Mouse (Mus musculus) hindbrain, embryonic 12.5 days (tissue): Measurements from ENCODE around the gene Rrm1. TPM values are rescaled to one million over a fixed set of nuclear protein-coding genes. Genes with fewer than 3 reads are reported as not detected.
A peak's percentile ranks its signal among the peaks of the same experiment; 100 is the strongest.

Source experiments
- ATAC-seq: fragments of 200-750 bp; cut with Nextera tagmentation; 2 replicates; pipeline ENCODE4 v1.8.0; 2017; ENCODE audit warnings: moderate TSS enrichment; ENCODE audit not compliant: low FRiP score
- H3K27ac ChIP-seq: fragments of 300-500 bp; sonication (generic); 2 replicates; pipeline ENCODE4 v1.5.1; 2016; ENCODE audit warnings: mild to moderate bottlenecking
- H3K27me3 ChIP-seq: fragments of 300-500 bp; sonication (generic); 2 replicates; pipeline ENCODE4 v1.6.1; 2016; ENCODE audit warnings: mild to moderate bottlenecking
- H3K36me3 ChIP-seq: fragments of 300-500 bp; sonication (generic); 2 replicates; pipeline ENCODE4 v1.6.1; 2016; ENCODE audit warnings: mild to moderate bottlenecking
- H3K4me1 ChIP-seq: fragments of 300-500 bp; sonication (generic); 2 replicates; pipeline ENCODE4 v1.6.1; 2016
- H3K4me2 ChIP-seq: fragments of 300-500 bp; sonication (generic); replicated peaks from 2 replicates; pipeline ENCODE4 v1.6.1; 2016; ENCODE audit warnings: mild to moderate bottlenecking
- H3K4me3 ChIP-seq: fragments of 300-500 bp; sonication (generic); 2 replicates; pipeline ENCODE4 v1.5.1; 2016; ENCODE audit warnings: mild to moderate bottlenecking
- H3K9ac ChIP-seq: fragments of 300-500 bp; sonication (generic); 2 replicates; pipeline ENCODE4 v1.6.1; 2016; ENCODE audit warnings: mild to moderate bottlenecking, moderate library complexity
- H3K9me3 ChIP-seq: fragments of 300-500 bp; sonication (generic); replicated peaks from 2 replicates; pipeline ENCODE4 v1.6.1; 2016; ENCODE audit warnings: mild to moderate bottlenecking
- WGBS: fragments of 180-500 bp; shearing (Covaris S2); methylation state at CpG from one replicate; pipeline ENCODE4 v1.1.7; 2016; 5-methylcytosine and 5-hydroxymethylcytosine counted together
- polyA plus RNA-seq: library from polyadenylated mRNA; unstranded; fragments of >200 nt; fragmentation: Nextera tagmentation; extraction: Ambion mirVana; gene quantifications from 2 replicates; pipeline ENCODE4 v1.2.1, GENCODE M21; 2016

Rrm1 gene
- polyA plus RNA-seq, 1 experiment from 2014 or later: 116 TPM

- ATAC-seq: no peak
- Histone ChIP-seq H3K4me3 (no peak overlapping the region), H3K9me3 (no peaks in the 10 kb centered on the region), H3K27me3 (no peaks in the 10 kb centered on the region), H3K9ac (no peak overlapping the region), H3K27ac (no peak overlapping the region), H3K4me2 (no peak overlapping the region), H3K36me3 (no peaks in the 10 kb centered on the region), H3K4me1 (no peaks in the 10 kb centered on the region)
- WGBS: 83% methylated on average over 2 of the region's 2 CpGs
Observed at GRCm38 (mm10) chr7:102434344-102434743, 7.2 kb upstream of the Rrm1 start.

GRCm38 (mm10) chr7:102440822-102441656 lies 456 bp upstream of the Rrm1 start:
- 56% methylated on average over 15 of the region's 15 CpGs for WGBS
- peaks cover 3% of the 10 kb centered on the region; the same call in 1 of the 2 replicates for H3K27me3 ChIP-seq
- peak overlapping the region; percentile 87 for H3K4me3 ChIP-seq
- H3K9ac ChIP-seq: no peak overlapping the region
- peaks cover 5% of the 10 kb centered on the region; the same call in 1 of the 2 replicates for H3K36me3 ChIP-seq
- no peak overlapping the region for H3K27ac ChIP-seq
- H3K4me1 ChIP-seq: peaks cover 16% of the 10 kb centered on the region
- H3K4me2 ChIP-seq: peak overlapping the region; percentile 78
- no peaks in the 10 kb centered on the region for H3K9me3 ChIP-seq
- ATAC-seq: peak; percentile 33

GRCm38 (mm10) chr7:102442432-102442831 lies 937 bp downstream of the Rrm1 start:
- 1% methylated on average over 4 of the region's 4 CpGs for WGBS
- peaks cover 3% of the 10 kb centered on the region; the same call in 1 of the 2 replicates for H3K27me3 ChIP-seq

GRCm38 (mm10) chr7:102444301-102444700 lies 2.8 kb downstream of the Rrm1 start:
- H3K4me3 ChIP-seq: no peak overlapping the region
- H3K36me3 ChIP-seq: peaks cover 26% of the 10 kb centered on the region
- no peak for ATAC-seq
- peaks cover 3% of the 10 kb centered on the region; the same call in 1 of the 2 replicates for H3K27me3 ChIP-seq
- no peak overlapping the region for H3K4me2 ChIP-seq
- WGBS: 83% methylated on average over 2 of the region's 2 CpGs
- H3K9ac ChIP-seq: no peak overlapping the region
- no peak overlapping the region for H3K27ac ChIP-seq
- H3K4me1 ChIP-seq: peaks cover 16% of the 10 kb centered on the region
- H3K9me3 ChIP-seq: no peaks in the 10 kb centered on the region

More at GRCm38 (mm10) chr7:102442432-102442831, 937 bp downstream of the Rrm1 start:
- Histone ChIP-seq H3K9me3 (no peaks in the 10 kb centered on the region), H3K4me1 (peaks cover 16% of the 10 kb centered on the region), H3K9ac (peak overlapping the region; percentile 85), H3K4me2 (peak overlapping the region; percentile 78), H3K4me3 (peak overlapping the region; percentile 87), H3K36me3 (peaks cover 16% of the 10 kb centered on the region), H3K27ac (no peak overlapping the region)
- no peak for ATAC-seq

- no peak for ATAC-seq
- H3K4me1 ChIP-seq: peaks cover 16% of the 10 kb centered on the region
- H3K4me2 ChIP-seq: no peak overlapping the region
- H3K36me3 ChIP-seq: peaks cover 42% of the 10 kb centered on the region
- 93% methylated on average over 9 of the region's 9 CpGs for WGBS
- no peak overlapping the region for H3K9ac ChIP-seq
- no peak overlapping the region for H3K4me3 ChIP-seq
- no peaks in the 10 kb centered on the region for H3K9me3 ChIP-seq
- H3K27ac ChIP-seq: no peak overlapping the region
- no peaks in the 10 kb centered on the region for H3K27me3 ChIP-seq
Observed at GRCm38 (mm10) chr7:102446438-102446837, 4.9 kb downstream of the Rrm1 start.

- WGBS: 79% methylated on average over 5 of the region's 5 CpGs
- no peaks in the 10 kb centered on the region for H3K27me3 ChIP-seq
- peaks cover 84% of the 10 kb centered on the region for H3K36me3 ChIP-seq
- no peaks in the 10 kb centered on the region for H3K4me1 ChIP-seq
- H3K9me3 ChIP-seq: no peaks in the 10 kb centered on the region
- H3K4me3 ChIP-seq: no peak overlapping the region
- H3K4me2 ChIP-seq: no peak overlapping the region
- ATAC-seq: no peak
- no peak overlapping the region for H3K9ac ChIP-seq
- no peak overlapping the region for H3K27ac ChIP-seq
Observed at GRCm38 (mm10) chr7:102458618-102459380, 17.3 kb downstream of the Rrm1 start.

- no peaks in the 10 kb centered on the region for H3K4me1 ChIP-seq
- no peaks in the 10 kb centered on the region for H3K27me3 ChIP-seq
- WGBS: 90% methylated on average over 8 of the region's 8 CpGs
- H3K9me3 ChIP-seq: no peaks in the 10 kb centered on the region
- no peak overlapping the region for H3K9ac ChIP-seq
- no peak overlapping the region for H3K4me2 ChIP-seq
- H3K4me3 ChIP-seq: no peak overlapping the region
- peaks cover 67% of the 10 kb centered on the region for H3K36me3 ChIP-seq
- no peak for ATAC-seq
- no peak overlapping the region for H3K27ac ChIP-seq
Observed at GRCm38 (mm10) chr7:102467566-102467965, 26.1 kb downstream of the Rrm1 start.

- no peak overlapping the region for H3K4me2 ChIP-seq
- no peaks in the 10 kb centered on the region for H3K9me3 ChIP-seq
- no peaks in the 10 kb centered on the region for H3K27me3 ChIP-seq
- H3K36me3 ChIP-seq: peaks cover 20% of the 10 kb centered on the region
- H3K4me1 ChIP-seq: no peaks in the 10 kb centered on the region
- no peak overlapping the region for H3K9ac ChIP-seq
- no peak overlapping the region for H3K27ac ChIP-seq
- ATAC-seq: no peak
- no peak overlapping the region for H3K4me3 ChIP-seq
- 71% methylated on average over 5 of the region's 5 CpGs for WGBS
Observed at GRCm38 (mm10) chr7:102472675-102473074, 31.2 kb downstream of the Rrm1 start.

GRCm38 (mm10) chr7:102476601-102477000 lies 35.1 kb downstream of the Rrm1 start:
- Histone ChIP-seq H3K27me3 (no peaks in the 10 kb centered on the region), H3K9ac (no peak overlapping the region), H3K36me3 (no peaks in the 10 kb centered on the region), H3K27ac (no peak overlapping the region), H3K4me3 (no peak overlapping the region), H3K4me1 (no peaks in the 10 kb centered on the region), H3K9me3 (no peaks in the 10 kb centered on the region), H3K4me2 (no peak overlapping the region)
- ATAC-seq: no peak
- WGBS: 96% methylated on average over 5 of the region's 5 CpGs

GRCm38 (mm10) chr7:102477377-102477776 lies 35.9 kb downstream of the Rrm1 start:
- H3K27ac ChIP-seq: no peak overlapping the region
- H3K4me2 ChIP-seq: no peak overlapping the region
- H3K9ac ChIP-seq: no peak overlapping the region
- no peak for ATAC-seq
- no peak overlapping the region for H3K4me3 ChIP-seq
- no peaks in the 10 kb centered on the region for H3K36me3 ChIP-seq
- no peaks in the 10 kb centered on the region for H3K9me3 ChIP-seq
- H3K4me1 ChIP-seq: no peaks in the 10 kb centered on the region
- H3K27me3 ChIP-seq: no peaks in the 10 kb centered on the region
- 80% methylated on average over 11 of the region's 11 CpGs for WGBS

GRCm38 (mm10) chr7:102478425-102478824 lies 36.9 kb downstream of the Rrm1 start:
- Histone ChIP-seq H3K4me3 (no peak overlapping the region), H3K9me3 (no peaks in the 10 kb centered on the region), H3K9ac (no peak overlapping the region), H3K4me1 (no peaks in the 10 kb centered on the region), H3K27me3 (no peaks in the 10 kb centered on the region), H3K36me3 (no peaks in the 10 kb centered on the region), H3K4me2 (no peak overlapping the region), H3K27ac (no peak overlapping the region)
- no peak for ATAC-seq
- 86% methylated on average over 4 of the region's 4 CpGs for WGBS

- Histone ChIP-seq H3K9ac (no peak overlapping the region), H3K4me3 (no peak overlapping the region), H3K27ac (no peak overlapping the region), H3K9me3 (no peaks in the 10 kb centered on the region), H3K4me2 (no peak overlapping the region), H3K36me3 (no peaks in the 10 kb centered on the region), H3K27me3 (no peaks in the 10 kb centered on the region), H3K4me1 (no peaks in the 10 kb centered on the region)
- 91% methylated on average over 3 of the region's 3 CpGs for WGBS
- no peak for ATAC-seq
Observed at GRCm38 (mm10) chr7:102478926-102479325, 37.4 kb downstream of the Rrm1 start.
